Mouse (Mus musculus): ENCODE data around the gene Dok3.

DNA sequence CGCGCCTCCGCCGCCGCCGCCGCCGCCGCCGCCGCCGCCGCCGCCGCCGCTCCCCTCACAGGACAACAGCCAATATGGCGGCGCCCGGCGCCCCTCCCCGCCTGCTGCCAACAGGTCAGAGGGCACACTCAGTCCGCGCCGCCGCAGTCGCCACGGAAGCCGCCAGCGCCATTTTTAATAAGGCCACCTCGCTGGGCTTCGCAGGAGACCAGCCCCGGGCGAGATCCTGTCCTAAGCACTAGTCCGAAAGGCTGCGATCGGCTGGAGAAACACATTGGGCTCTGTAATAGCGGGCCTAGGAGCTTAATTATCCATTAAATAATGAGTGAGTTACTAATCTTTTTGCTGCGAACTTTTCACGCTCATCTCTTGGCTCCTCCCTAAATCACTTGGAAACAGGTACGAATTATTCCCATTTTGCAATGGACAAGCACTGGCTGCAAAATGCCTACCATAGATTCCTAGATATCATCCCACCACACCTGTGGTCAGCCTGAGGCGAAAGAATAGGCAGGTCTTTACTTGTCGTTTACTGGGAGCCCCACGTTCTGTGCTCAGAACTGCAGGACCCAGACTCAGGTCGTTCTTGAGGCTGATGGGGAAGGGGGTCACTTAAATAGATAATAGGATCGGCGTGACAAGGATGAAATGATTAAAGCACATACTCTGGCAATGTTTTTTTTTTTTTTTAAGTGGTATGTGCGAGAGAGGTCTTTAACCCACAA, 42.1 kb upstream of the Dok3 start, which contains the start of gene Fam193b:
- no peak for TF ChIP-seq CEBPB (IDR thresholded peaks at IDR 0.05; ENCODE audit: low read depth)
- no peak for TF ChIP-seq CTCF (IDR thresholded peaks at IDR 0.05; ENCODE audit: control insufficient read depth, insufficient read depth, insufficient read length)
- TF ChIP-seq USF1 (IDR thresholded peaks at IDR 0.05; ENCODE audit: low read depth): no peak
- TF ChIP-seq MAX (IDR thresholded peaks at IDR 0.05): no peak
- TF ChIP-seq MYOG (IDR thresholded peaks at IDR 0.05; ENCODE audit: control insufficient read depth, extremely low read depth, insufficient read length): no peak

Measured in C2C12 (cell line).